Mouse (Mus musculus): ENCODE measurements around the gene Epha3.

Epha3 gene

DNA sequence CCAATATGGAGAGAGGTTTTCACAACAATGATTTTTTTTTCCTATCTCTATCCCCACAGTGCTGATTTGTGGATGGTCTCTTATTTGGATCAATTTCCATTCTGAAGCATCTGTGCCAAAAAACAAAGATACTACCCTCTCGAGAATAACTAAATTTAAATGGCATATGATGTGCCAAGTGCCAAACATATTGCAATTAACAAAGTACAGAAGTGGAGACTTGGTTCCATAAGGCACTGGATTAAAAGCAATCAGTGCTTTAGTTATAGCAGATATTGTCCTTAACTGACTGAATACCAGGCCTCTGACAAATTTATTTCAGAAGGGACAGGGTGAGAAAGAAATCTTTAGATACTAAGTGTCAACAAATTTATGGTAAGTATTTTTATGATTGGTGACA is 81.9 kb downstream of the Epha3 start:
- no peak for DNase-seq

DNA sequence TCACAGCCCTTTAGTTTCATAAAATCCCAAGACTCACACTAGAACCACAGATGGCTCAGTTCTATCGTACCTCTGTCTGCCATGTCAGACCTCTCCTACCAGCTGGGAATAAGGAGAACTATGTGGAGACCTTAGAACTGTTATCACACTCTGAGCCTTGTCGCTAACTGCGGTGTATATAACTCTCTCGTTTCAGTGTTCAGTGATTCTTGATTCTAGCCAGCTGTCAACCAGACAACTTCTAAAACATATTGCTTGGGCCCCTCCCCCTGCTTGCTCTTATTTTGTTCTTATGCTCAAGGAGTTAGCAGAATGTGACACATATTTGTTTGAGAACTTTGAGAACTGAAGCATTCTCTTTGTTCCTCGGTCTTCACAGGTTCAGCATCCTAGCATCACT is 83.8 kb downstream of the Epha3 start:
- no peak for DNase-seq

DNA sequence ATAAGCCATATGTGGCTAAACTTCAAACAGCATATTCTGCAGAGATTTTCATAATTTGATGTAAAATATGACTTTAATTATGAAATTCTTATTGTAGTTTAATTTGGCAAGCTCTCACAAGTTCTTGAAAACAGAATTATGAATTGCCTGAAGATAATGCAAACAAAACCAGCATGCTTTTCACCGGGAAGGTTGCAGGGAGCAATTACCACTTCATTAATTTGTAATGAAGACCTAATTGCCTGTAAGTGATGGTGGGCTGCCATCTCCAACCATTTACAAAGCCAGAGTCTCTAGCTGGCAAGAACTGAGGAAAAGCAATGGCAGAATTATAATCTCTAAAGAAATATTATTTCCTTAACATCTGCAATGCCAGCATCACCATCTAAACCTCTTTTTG is 86.2 kb downstream of the Epha3 start:
- no peak for DNase-seq

DNA sequence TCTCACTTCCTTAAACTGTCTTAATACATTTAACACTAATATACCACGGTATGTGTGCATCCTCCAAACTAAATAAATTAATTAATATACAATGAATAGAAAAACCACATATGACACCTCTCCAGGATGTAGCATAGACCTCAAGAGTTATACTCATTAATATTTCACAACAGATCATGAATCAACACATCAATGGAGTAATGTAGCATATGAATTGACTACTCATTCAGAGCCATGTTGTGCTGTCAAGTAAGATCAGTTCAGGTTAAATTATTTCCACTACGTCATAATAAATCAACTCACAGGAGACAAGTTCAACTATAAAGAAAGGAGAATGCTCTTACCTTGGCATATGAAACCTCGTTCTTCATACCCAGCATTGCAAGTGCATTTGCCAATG is 91.4 kb downstream of the Epha3 start:
- no peak for DNase-seq

DNA sequence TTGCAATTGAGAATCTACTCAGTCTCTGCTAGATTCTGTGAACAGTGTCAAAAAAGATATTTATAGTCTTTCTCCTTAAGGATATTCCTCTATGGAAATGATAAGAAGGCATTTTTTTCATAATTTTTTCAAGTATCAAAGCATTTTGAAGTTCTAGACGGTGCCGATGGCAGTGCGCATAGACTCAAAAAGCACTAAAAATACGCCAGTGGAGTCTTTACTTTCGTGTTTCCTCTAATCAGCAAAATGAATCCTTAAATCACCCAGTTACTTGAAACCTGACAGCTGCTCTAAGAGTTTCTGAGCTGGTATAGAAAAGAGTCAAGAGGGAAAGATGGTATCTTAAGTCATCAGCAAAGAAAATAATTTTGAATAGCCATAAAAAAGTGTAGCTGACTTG is 96.4 kb downstream of the Epha3 start:
- DNase-seq = no peak

DNA sequence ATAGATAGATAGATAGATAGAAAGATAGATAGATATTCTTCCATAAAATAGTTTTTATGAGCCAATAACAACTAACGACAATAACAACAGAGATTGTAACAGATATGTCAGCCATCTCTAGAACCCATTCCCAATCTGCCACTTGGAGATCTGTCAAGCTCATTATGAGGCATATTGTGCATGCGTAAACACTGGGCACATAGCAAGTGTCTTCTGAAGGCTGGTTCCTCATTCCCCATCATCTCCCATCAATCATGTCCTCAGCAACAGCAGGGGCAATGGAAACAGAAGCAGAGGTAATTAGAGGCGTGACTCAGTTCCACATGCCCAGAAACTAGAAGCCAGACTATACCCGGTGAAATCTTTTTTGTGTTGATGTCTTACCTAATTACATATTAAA is 102.8 kb downstream of the Epha3 start:
- DNase-seq = no peak

DNA sequence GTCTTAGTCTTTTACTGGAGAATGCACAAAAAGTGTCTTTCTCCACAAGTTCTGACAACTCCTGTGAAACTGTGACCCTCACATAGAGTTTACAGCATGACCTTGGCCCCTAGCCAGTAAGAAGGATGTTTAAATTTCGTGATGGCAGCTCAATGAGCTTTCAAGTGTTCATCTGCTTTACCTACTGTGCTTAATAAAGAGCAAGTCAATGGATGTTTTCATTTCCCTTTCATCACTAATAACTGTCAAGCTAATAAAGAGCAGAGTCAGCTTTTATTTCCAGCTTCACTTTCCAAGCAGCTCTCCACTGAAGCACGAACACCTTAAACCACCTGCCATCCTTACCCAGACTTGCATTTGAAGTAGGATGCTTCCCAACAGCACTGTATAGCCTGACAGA is 103.9 kb downstream of the Epha3 start:
- DNase-seq = no peak

DNA sequence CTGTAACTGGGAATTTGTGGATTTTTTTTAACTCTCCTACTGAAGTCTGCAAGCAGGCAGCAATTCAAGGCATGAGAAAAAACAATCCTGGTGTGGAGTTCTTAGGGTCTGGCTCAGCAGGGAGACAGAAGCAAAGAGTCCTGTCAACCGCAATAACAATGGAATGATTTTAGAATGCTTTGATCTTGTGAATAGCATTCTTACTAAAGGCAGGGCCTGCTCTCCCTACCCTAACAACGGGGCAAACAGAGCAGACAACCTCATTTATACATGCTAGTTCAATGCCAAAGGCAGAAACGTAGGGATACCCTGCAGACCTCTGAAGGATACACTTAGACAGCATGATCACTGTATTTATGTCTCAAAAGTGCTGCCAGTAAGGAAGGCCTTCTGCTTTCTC is 110.9 kb downstream of the Epha3 start:
- DNase-seq = no peak

DNA sequence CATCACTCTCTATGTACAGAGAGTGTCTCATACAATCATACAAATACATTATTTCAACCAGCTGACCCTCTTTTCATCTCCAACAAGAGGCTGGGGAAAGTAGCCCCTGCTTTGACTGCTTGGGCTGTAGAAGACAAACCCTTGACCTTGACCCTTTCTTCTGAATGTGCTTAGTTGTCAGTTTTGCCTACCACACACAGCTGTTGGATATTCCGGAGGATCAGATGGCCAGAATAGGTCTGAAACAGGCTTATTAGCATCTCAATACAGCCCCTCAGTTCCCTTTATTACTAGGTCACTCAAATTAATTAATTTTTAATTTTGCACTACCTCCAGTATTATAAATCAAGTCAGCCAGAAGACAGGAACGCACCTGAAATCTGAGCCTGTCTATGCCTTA is 116.2 kb downstream of the Epha3 start:
- DNase-seq = no peak

DNA sequence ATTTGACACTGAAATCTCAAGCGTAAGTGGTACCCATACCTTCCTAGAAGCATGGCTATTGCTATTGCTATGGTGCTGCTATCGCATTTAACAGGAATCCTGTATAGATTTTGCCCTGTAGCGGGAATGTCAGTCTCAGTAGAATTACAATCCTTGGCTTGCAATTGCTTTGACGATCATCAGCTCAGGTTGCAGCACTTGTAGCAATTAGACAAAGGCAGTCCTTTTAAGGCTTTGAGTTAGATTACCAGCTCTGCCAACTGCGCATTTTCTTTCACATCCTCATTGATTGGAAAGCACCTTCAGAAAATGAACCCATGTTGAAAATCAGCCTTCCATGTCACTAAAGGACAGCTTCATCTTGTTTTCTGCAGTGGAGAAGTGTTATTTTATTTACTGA is 118.5 kb downstream of the Epha3 start:
- no peak for DNase-seq

DNA sequence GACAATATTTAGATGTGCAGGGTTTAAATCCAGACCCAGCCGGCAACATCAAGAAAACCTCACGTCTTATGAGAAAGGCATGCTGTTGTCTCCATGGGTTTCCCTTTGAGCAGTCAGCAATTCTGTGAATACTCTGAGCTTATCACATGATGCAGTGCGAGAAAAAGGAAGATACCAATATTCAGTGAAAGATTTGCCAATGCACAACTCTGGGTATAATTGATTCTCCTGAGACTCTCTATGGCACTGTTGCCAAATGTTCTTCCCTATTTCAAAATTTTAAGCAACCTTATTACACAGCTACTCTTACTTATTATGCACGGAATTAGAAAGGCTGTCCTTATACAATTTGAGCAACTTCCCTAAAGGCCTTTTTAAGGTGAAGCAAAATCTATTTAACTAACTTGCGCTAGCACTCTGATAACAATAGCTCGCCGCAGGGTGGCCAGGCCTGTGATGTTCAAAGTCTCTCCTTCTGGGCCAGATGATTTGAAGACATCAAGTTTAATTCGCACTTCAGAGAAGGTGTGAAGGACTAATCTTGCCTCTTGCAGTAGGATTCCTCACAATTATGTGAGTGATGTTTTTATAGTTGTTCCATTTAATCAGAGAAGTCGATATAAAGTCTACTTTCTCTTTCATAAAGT is 120.6 kb downstream of the Epha3 start:
- DNase-seq = no peak

DNA sequence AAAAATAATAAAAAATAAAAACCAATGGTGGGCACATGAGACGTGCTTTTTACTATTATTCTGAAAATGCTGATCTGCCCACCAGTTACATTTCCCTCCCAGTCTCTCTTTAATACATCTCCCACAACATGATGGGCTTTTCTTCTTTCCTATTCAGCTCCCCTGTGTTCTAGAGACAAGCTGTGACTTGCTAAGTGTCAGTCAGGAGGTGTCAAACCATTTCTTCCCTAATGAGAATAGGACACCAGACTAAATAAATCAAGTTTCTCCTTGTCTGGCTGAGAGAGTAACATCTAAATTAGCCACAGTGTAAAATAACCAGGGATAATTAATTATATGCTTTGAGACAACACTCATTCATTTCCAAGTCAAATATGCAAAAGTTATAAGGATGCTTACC is 144.7 kb downstream of the Epha3 start:
- DNase-seq = no peak

DNA sequence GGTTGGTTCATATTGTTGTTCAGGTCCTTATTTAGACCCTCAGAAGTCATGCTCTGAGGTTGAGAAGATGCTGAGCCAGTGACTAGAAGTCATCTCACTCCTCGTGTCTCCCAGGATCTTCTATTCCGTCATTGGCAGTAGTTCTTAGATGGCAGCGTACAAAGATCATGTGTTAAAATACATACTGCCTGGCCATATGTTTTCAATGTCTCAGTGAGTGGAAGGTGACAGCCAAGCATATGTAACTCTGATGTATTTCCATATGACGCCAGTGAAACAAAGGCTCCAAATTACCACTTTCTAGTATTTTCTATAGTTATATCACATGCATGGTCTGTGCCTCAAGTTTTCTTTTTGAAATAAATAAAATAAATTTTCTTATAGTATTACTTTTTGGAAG is 146.7 kb downstream of the Epha3 start:
- no peak for DNase-seq

DNA sequence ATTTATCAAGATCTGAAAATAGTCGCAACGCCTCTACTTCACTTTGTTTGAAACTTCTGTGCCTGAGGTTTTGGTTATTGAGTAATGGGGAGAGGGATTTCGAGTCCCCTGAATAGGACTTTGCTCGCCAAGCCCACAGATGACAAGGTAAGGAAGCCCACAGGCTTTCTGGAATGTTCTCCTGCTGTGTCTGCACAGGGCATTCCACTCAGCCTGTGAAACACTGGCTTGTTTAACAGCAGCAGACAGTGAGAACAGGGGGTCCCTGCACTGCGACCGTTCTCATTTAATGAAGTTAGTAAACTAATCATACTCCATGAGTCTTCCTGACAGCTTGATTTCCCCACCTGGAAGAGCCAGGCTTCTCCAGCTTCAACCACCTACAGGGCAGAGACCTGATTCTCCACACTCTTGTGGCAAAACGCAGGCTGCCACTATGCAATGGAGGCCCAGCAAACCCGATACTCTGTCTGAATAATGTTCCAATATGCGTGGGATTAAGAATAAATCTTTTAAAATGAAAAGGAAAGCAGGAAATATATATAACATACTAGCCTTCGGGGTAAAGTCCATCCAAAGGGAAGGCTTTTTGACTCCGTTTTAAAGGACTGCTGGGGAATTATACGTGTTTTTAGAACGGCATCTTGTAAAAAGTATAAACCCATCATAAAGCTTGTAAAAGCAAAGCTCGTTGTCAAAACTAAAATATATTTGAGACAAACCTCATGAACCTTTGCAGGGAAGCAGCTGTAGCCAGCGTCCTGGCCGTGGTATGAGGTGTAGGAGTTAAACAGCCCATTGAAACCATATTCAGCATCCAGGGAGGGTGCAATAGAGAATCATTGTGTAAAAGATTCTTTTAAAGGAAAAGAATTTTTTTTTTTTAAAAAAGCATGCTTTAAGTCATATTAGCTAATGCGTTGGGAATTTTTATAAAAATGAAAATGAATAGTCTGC is 156.8 kb downstream of the Epha3 start:
- no peak for DNase-seq

DNA sequence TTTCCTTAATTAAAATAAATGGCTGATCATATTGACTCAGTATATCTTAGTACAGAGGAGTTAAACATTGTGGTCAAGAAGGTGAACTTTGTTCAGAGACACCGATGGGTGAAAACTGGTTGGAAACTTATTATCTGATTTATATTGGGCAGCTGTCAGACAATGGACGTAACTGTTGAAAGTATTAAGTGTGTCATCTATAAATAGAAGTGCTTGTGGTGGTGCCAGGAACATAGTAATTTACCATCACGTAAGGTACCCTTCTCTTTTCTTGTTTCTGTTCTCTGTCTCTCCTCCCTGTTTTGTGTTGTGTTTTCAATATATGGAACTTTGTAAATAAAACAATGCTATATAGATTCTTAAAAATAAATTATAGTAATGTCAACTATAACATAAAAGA is 174.6 kb downstream of the Epha3 start:
- DNase-seq = no peak

DNA sequence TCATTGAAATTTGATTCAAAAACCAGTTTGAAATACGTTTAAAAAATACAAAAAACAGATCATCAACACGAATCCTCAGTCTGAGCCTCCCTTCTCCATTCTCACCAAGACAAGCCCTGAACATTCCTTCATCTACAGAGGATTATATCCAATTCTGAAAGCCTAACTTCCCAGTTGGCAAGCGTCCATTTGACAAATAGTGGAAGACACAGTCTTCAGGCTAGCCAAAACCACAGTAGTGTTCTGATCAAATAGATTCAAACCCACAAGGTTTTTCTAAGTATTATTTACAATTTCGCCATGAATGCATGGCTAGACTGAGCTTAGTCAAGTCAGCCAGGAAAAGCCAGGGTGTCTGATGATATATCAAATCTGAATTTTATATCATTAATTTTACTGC is 179.8 kb downstream of the Epha3 start:
- DNase-seq = no peak

DNA sequence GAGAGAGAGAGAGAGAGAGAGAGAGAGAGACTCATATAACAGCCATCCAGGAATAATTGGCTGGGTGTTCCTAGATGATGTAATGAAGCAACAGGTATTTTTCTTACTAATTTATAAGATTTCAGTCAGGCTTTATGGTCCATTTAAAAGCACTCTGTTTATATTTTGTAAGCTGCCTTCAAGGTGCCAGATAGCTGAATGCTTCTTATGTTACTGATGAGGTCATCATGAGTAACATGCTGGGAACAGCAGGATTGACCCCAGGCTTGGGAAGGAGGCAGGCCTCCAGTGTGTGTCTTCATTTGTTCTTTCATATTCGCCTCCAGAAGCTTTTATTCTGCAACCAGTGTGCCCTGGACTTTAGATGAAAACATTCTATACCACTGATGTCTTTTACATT is 189.5 kb downstream of the Epha3 start:
- no peak for DNase-seq

DNA sequence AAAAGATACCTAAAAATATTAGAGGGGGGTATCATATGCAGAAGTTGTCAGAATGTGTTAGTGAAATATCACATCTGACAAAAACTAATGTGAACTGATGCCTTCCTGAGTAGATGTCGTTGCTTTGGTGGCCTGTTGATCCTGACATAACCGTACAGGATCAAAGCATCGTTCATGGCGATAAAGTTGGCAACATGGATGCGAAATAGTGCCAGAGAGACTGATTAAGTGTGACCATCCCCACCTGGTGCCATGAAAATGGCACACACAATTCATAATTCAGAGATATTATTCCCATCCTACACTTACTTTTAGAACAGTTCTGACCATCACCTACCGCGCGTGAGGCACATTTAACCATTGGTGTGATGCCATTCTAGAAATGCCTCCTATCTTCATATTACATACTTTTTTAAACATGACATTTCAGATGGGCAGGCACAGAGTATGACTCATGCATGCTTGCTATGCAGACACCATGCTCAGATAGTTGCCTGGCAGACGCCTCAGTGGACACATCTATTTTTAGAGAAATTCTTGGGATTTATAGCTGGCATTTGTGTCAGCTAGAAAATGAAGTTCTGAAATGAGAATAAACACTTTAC is 190.6 kb downstream of the Epha3 start:
- no peak for DNase-seq

DNA sequence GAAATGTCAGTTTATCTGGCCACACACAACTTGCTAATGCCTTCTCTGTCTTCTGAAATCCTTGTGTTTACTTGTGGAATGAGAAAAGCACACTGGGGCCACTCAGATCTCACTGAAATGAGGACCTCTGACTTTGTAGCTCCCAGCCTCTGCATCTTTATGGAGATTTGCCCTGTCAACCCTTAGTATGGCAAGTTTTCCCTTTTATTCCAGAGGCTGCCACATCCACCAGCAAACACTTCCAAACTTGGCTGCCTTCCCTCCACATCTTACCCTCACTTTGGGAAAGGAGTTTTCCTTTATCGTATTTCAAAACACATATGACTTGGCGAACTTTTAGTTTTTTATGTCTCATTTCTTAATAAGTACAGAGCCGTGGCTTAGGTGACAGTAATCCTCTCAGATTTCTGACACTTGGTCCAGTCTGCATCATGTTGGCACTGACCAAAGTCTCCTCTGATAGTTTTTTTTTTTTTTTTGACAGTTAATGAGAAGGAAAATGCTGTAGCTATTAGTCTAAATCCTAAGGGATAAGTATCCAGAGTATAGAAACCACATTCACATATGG is 198.0 kb downstream of the Epha3 start:
- DNase-seq = no peak

DNA sequence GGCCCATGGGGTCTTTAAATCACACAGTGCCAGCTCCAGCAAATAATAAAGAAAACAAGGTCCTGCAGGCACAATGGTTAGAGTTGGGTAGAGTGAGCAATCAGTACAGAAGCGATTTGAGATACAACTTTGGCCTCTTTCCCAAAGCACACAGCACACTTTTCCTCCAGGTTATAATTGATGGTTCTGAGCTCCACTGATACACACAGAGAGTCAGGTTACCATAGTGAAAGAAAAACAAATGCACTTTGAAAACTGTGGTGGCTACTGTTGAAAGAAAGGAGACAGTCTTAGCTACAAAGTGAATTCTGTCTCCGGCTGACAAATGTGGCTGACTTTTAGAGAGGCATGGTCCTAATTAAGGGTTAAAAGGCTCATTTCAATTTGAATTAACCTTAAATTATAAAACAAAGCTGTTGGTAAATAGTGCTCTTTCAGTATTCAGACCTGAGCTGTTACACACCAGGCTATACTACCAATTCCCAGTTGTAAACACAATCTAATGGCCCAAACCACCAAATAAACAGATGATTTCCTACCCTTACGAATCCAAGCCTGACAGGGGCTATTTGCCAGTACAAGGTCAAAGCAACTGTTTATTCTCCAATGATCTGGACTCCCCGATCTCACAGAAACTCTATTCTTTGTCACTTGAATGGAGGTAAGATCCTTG is 205.5 kb downstream of the Epha3 start:
- no peak for DNase-seq

DNA sequence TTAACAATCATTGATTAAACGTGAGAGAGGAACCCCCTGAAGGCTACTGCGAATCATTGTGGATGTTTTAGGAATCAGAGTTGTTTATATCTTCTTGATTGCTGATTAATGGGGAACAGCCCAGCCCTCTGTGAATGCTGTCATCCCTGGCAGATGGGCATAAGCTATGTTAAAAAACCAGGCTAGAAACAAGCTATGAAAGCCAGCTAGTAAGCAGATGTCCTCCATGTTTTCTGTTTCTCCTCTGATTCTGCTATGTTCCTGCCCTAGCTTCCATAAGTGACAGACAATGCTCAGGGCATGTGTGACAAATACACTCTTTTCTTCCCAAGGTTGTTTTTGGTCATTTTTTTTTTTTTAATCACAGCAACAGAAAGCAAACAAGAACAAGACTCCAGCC is 206.2 kb downstream of the Epha3 start:
- DNase-seq = no peak

DNA sequence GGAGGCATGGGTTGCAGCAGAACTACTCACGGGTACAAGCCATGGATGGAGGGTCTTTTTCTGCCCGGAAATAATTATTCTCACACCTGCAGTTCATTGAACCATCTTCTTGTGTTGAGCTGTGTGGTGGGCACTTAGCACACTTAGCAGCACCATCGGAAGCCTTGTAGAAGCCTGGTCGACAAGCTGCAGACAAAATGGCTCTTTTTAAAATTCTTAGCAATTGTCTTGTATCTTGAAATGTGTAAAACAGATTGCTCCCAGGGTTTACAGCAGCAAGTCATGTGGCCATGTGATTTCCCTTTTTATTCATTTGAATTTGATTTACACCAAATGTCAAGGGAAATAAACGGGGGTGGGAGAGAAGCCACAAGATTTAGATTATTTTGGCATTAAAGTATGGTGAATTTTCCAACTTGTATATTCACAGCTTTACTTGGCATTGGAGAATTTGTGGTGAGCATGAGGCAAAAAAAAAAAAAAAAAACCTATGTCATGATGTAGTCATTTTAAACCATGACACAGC is 210.5 kb downstream of the Epha3 start:
- no peak for DNase-seq

DNA sequence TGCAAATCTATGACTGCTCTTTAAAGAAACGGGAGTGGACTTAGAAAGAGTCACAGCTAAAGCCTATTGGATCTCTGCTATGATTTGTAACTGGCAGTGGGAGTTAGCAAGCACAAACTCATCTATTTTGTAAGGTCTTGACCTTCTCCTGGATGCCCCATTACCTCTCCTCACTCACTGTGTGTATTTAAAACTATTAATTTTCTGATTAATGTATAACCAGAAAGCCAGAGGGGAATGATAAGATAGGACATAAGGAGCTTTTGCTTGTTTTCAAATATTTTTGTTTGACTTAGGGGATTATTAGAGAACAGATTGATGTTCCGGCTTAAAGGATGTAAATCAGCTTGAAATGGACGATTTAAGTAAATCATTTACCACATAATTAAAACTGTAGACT is 213.2 kb downstream of the Epha3 start:
- DNase-seq = no peak
